Mouse (Mus musculus): ENCODE measurements around the gene Ankzf1. TPM values are rescaled to one million over a fixed set of nuclear protein-coding genes. Genes with fewer than 3 reads are reported as not detected.
A peak's percentile ranks its signal among the peaks of the same experiment; 100 is the strongest.

Ankzf1 gene
- polyA plus RNA-seq, 2 experiments: 4.8 to 7.6 TPM

DNA sequence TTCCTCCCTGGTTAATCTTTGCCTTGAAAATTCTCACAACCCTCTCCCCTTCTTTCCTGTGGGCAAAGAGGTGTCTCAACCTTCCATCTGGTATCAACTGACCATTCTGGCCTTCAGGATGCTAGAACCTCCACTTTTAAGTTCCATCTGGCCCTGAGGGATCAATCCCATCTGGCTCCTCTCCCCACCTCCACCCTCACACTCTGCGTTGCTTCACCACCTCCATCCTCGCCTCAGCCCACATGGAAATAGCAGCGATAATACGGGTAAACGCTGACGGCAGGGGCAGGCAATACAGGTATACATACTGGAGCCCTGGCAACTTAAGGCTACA lies 25.9 kb downstream of the Ankzf1 start:
- under 1% methylated on average over 6 of the region's 6 CpGs for WGBS (ENCODE audit: insufficient replicate concordance)
- TF ChIP-seq EP300 (IDR thresholded peaks at IDR 0.05; ENCODE audit: low read depth) (no peak), CTCF (IDR thresholded peaks at IDR 0.05; ENCODE audit: low read depth) (no peak)
- peaks cover 40% of the 10 kb centered on the region for H3K36me3 ChIP-seq (replicated peaks; ENCODE audit: control insufficient read depth, insufficient read depth, low read depth)
- H3K9me3 ChIP-seq (ENCODE audit: control insufficient read depth, low read length): no peaks in the 10 kb centered on the region
- DNase-seq (ENCODE audit: low read depth in 3 of 3, low spot score in 3 of 3) (no peak), ATAC-seq (ENCODE audit: insufficient read depth) (peak; percentile 5; the same call in 1 of the 2 replicates)
- peak overlapping the region; percentile 68 to 94 for H3K4me3 ChIP-seq (ENCODE audit: insufficient read depth in 1 of 2, low read depth in 2 of 2, low read length in 2 of 2)
- peaks cover 43% of the 10 kb centered on the region in 2 experiments for H3K4me1 ChIP-seq (replicated peaks; ENCODE audit: control insufficient read depth in 2 of 2, insufficient read depth in 2 of 2, low read length in 1 of 2)
- peak overlapping the region; percentile 75 for H3K4me2 ChIP-seq (ENCODE audit: low read depth)
- peak overlapping the region; percentile 90 for H3K9ac ChIP-seq (replicated peaks)
- H3K27ac ChIP-seq: peak overlapping the region; percentile 95
- peaks cover 15% of the 10 kb centered on the region for H3K27me3 ChIP-seq (ENCODE audit: control insufficient read depth, insufficient read depth, low read length)

DNA sequence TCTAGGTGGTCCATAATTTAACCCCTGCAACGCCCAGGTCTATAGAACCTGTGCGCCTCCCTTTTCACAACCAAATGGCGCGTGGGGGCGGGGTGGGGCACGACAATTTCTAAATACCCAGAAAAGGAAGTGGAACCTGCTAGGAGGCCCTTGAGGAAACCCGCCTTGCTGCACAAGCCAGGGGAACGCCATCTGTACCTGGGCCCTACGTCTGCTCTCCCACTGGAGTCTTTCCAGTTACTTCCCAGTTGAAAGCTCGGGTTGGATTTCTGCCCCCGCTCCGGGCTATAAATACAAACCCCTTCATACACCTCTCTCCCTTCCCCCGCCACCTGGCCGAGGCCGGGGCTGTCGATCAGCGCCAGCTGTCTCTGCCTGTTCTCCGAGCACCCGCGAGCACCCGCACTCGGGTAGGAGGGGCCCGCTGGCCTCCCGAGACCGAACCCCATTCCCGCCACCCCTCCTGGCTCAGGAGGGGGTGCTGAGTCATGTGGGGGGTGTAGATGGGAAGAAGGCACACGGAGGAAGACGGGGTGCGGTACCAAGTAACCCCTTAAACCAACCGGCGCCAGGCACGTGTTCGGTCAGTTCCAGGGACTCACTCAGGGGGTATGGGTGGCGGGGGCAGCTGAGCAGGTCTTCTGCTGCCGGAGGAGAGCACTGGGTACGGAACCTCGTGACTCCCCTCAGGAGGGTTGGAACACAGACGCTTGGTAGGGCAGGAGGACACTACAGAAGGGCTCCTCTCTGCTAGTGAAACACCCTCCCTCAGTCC lies 26.5 kb downstream of the Ankzf1 start:
- Histone ChIP-seq H3K27ac (peak overlapping the region; percentile 95), H3K36me3 (replicated peaks; ENCODE audit: control insufficient read depth, insufficient read depth, low read depth) (peaks cover 38% of the 10 kb centered on the region), H3K4me3 (ENCODE audit: insufficient read depth in 1 of 2, low read depth in 2 of 2, low read length in 2 of 2) (peak overlapping the region; percentile 68 to 94), H3K27me3 (ENCODE audit: control insufficient read depth, insufficient read depth, low read length) (peaks cover 15% of the 10 kb centered on the region), H3K4me1 (replicated peaks; ENCODE audit: control insufficient read depth in 2 of 2, insufficient read depth in 2 of 2, low read length in 1 of 2) (peaks cover 37% of the 10 kb centered on the region in 2 experiments), H3K9me3 (ENCODE audit: control insufficient read depth, low read length) (no peaks in the 10 kb centered on the region), H3K9ac (replicated peaks) (peak overlapping the region; percentile 90), H3K4me2 (ENCODE audit: low read depth) (peak overlapping the region; percentile 75)
- under 1% methylated on average over 38 of the region's 38 CpGs for WGBS (ENCODE audit: insufficient replicate concordance)
- TF ChIP-seq EP300 (IDR thresholded peaks at IDR 0.05; ENCODE audit: low read depth): peak; percentile 4; the same call in 1 of the 2 replicates
- TF ChIP-seq CTCF (IDR thresholded peaks at IDR 0.05; ENCODE audit: low read depth): no peak
- DNase-seq (ENCODE audit: low read depth in 3 of 3, low spot score in 3 of 3) (peak in 1 of 3 experiments; percentile 65), ATAC-seq (ENCODE audit: insufficient read depth) (peak; percentile 67)

DNA sequence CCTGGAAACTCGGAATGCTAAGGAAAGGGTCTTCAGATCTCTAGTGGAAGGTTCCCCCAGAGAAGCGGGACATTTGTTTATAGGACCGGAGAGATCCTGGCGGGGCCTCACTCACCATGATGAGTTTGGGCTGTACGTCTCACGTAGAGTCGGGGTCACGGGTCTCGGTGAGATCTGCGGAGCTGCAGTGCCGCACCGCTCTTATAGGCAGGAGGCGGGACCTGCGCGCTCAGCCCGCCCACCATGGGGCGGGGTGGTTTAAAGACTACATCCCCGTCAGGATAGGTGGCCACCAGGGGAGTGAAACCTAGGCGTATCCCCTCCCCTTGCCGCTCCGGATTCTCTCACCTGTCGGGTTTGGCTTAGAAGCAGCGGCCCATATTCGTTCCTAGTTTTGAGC lies 27.1 kb downstream of the Ankzf1 start:
- TF ChIP-seq CTCF (IDR thresholded peaks at IDR 0.05; ENCODE audit: low read depth) (peak; percentile 65), EP300 (IDR thresholded peaks at IDR 0.05; ENCODE audit: low read depth) (no peak; the same call in 1 of the 2 replicates)
- Histone ChIP-seq H3K4me2 (ENCODE audit: low read depth) (peak overlapping the region; percentile 75), H3K4me1 (replicated peaks; ENCODE audit: control insufficient read depth in 2 of 2, insufficient read depth in 2 of 2, low read length in 1 of 2) (peaks cover 30 to 31% of the 10 kb centered on the region in 2 experiments), H3K4me3 (ENCODE audit: insufficient read depth in 1 of 2, low read depth in 2 of 2, low read length in 2 of 2) (peak overlapping the region; percentile 68 to 94), H3K27ac (peak overlapping the region; percentile 95), H3K9me3 (ENCODE audit: control insufficient read depth, low read length) (no peaks in the 10 kb centered on the region), H3K27me3 (ENCODE audit: control insufficient read depth, insufficient read depth, low read length) (peaks cover 15% of the 10 kb centered on the region), H3K9ac (replicated peaks) (peak overlapping the region; percentile 90), H3K36me3 (replicated peaks; ENCODE audit: control insufficient read depth, insufficient read depth, low read depth) (peaks cover 33% of the 10 kb centered on the region)
- ATAC-seq (ENCODE audit: insufficient read depth): peak; percentile 85
- WGBS (ENCODE audit: insufficient replicate concordance): under 1% methylated on average over 24 of the region's 24 CpGs
- DNase-seq (ENCODE audit: low read depth in 3 of 3, low spot score in 3 of 3): peak; percentile 85 to 89 (median 88)

DNA sequence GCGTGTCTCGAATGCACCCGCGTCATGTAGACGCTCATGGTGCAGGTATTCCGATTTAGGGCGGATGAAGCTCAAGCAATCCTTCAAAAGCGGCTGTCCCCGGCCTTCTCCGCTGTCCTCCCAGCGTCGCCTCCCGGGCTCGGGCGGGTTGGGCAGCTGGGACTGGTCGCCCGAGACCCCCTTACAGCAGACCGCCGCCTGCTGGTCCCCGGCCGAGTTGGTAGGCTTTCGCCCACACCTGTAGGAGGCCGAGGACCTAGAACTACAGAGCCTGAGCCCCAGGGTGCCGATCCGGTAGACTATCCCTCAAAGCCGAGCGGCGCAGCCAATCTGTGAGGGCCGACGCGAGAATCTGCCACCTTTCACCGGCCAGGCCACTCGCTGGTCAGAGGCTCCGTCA lies 27.6 kb downstream of the Ankzf1 start, which contains the start of gene Tuba4a:
Tuba4a (minus strand) TSS at position 335 of the 400 bp plus-strand sequence.
- H3K27me3 ChIP-seq (ENCODE audit: control insufficient read depth, insufficient read depth, low read length): peaks cover 15% of the 10 kb centered on the region
- peak within 1 kb of the TSS; percentile 75 for H3K4me2 ChIP-seq (ENCODE audit: low read depth)
- H3K27ac ChIP-seq: peak within 1 kb of the TSS; percentile 95
- H3K9ac ChIP-seq (replicated peaks): peak within 1 kb of the TSS; percentile 90
- 4% methylated on average over 34 of the region's 34 CpGs for WGBS (ENCODE audit: insufficient replicate concordance)
- ATAC-seq (ENCODE audit: insufficient read depth) (peak; percentile 5), DNase-seq (ENCODE audit: low read depth in 3 of 3, low spot score in 3 of 3) (no peak)
- H3K36me3 ChIP-seq (replicated peaks; ENCODE audit: control insufficient read depth, insufficient read depth, low read depth): peaks cover 29% of the 10 kb centered on the region
- peak within 1 kb of the TSS; percentile 68 to 94 for H3K4me3 ChIP-seq (ENCODE audit: insufficient read depth in 1 of 2, low read depth in 2 of 2, low read length in 2 of 2)
- peaks cover 28% of the 10 kb centered on the region in 2 experiments for H3K4me1 ChIP-seq (replicated peaks; ENCODE audit: control insufficient read depth in 2 of 2, insufficient read depth in 2 of 2, low read length in 1 of 2)
- TF ChIP-seq EP300 (IDR thresholded peaks at IDR 0.05; ENCODE audit: low read depth) (no peak), CTCF (IDR thresholded peaks at IDR 0.05; ENCODE audit: low read depth) (no peak; the same call in 1 of the 2 replicates)
- H3K9me3 ChIP-seq (ENCODE audit: control insufficient read depth, low read length): no peaks in the 10 kb centered on the region

DNA sequence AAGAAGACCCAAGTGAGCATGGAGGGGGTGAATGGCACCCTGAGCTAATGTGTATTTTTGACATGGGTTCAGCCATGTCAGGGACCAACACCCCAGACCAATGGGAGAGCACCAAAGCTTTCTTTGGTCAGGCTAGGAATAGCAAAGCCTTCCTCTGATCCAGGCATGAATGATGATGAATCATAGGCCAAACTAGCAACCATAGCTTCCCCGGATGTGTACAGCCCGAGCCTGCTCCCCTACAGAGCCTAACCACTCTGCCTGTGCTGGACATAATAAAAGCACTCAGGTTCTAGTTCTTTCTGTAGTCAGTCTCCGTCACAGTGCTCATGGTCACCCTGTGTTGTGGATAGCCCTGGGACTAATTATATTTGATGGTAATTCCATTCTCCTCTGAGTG lies 29.6 kb downstream of the Ankzf1 start:
- WGBS (ENCODE audit: insufficient replicate concordance): 49% methylated on average over 3 of the region's 3 CpGs
- Histone ChIP-seq H3K4me2 (ENCODE audit: low read depth) (no peak overlapping the region), H3K4me1 (replicated peaks; ENCODE audit: control insufficient read depth in 2 of 2, insufficient read depth in 2 of 2, low read length in 1 of 2) (peaks cover 8 to 17% of the 10 kb centered on the region in 2 experiments), H3K9me3 (ENCODE audit: control insufficient read depth, low read length) (no peaks in the 10 kb centered on the region), H3K27me3 (ENCODE audit: control insufficient read depth, insufficient read depth, low read length) (peaks cover 15% of the 10 kb centered on the region), H3K9ac (replicated peaks) (no peak overlapping the region), H3K27ac (no peak overlapping the region), H3K36me3 (replicated peaks; ENCODE audit: control insufficient read depth, insufficient read depth, low read depth) (peaks cover 9% of the 10 kb centered on the region), H3K4me3 (ENCODE audit: insufficient read depth in 1 of 2, low read depth in 2 of 2, low read length in 2 of 2) (no peak overlapping the region)
- ATAC-seq (ENCODE audit: insufficient read depth): no peak
- DNase-seq (ENCODE audit: low read depth in 3 of 3, low spot score in 3 of 3): no peak
- TF ChIP-seq EP300 (IDR thresholded peaks at IDR 0.05; ENCODE audit: low read depth) (no peak), CTCF (IDR thresholded peaks at IDR 0.05; ENCODE audit: low read depth) (no peak)
